Mouse (Mus musculus): ENCODE results near the gene Oaz1. TPM values are rescaled to one million over a fixed set of nuclear protein-coding genes. Genes with fewer than 3 reads are reported as not detected.

Gene Oaz1
- polyA plus RNA-seq, 1 experiment = 1,045 TPM

GRCm38 (mm10) chr10:80804340-80804739 is 22.1 kb upstream of the Oaz1 start:
- no peak for DNase-seq
- Histone ChIP-seq H3K27me3 (replicated peaks; ENCODE audit: control insufficient read depth, insufficient read depth, low read length) (no peaks in the 10 kb centered on the region), H3K4me3 (ENCODE audit: insufficient read depth, low read depth, low read length) (no peak overlapping the region), H3K27ac (ENCODE audit: insufficient read depth, low read depth, low read length) (no peak overlapping the region), H3K4me1 (ENCODE audit: control insufficient read depth, insufficient read depth, low read length) (peaks cover 10% of the 10 kb centered on the region; the same call in 1 of the 2 replicates), H3K36me3 (ENCODE audit: control insufficient read depth, insufficient read depth, low read length) (no peaks in the 10 kb centered on the region)
- 97% methylated on average over 2 of the region's 2 CpGs for WGBS
- TF ChIP-seq CTCF (conservative IDR thresholded peaks at IDR 0.05; ENCODE audit: insufficient read depth, insufficient read length, low read depth, low read length) = no peak
- TF ChIP-seq POLR2A (IDR thresholded peaks at IDR 0.05; ENCODE audit: low read depth, low read length) = no peak

GRCm38 (mm10) chr10:80804916-80805315 is 21.5 kb upstream of the Oaz1 start, which contains the start of gene Amh:
TSS of gene Amh (plus strand) at chr10:80805243.
- no peak within 1 kb of the TSS for H3K27ac ChIP-seq (ENCODE audit: insufficient read depth, low read depth, low read length)
- no peak for DNase-seq
- no peak within 1 kb of the TSS for H3K4me3 ChIP-seq (ENCODE audit: insufficient read depth, low read depth, low read length)
- H3K36me3 ChIP-seq (ENCODE audit: control insufficient read depth, insufficient read depth, low read length) = no peaks in the 10 kb centered on the region
- no peaks in the 10 kb centered on the region for H3K27me3 ChIP-seq (replicated peaks; ENCODE audit: control insufficient read depth, insufficient read depth, low read length)
- 76% methylated on average over 6 of the region's 6 CpGs for WGBS
- no peak for TF ChIP-seq POLR2A (IDR thresholded peaks at IDR 0.05; ENCODE audit: low read depth, low read length)
- no peak for TF ChIP-seq CTCF (conservative IDR thresholded peaks at IDR 0.05; ENCODE audit: insufficient read depth, insufficient read length, low read depth, low read length)
- H3K4me1 ChIP-seq (ENCODE audit: control insufficient read depth, insufficient read depth, low read length) = peaks cover 6% of the 10 kb centered on the region; the same call in 1 of the 2 replicates

GRCm38 (mm10) chr10:80805322-80805721 is 21.1 kb upstream of the Oaz1 start:
- H3K4me1 ChIP-seq (ENCODE audit: control insufficient read depth, insufficient read depth, low read length) = peaks cover 6% of the 10 kb centered on the region; the same call in 1 of the 2 replicates
- no peak overlapping the region for H3K27ac ChIP-seq (ENCODE audit: insufficient read depth, low read depth, low read length)
- no peak overlapping the region for H3K4me3 ChIP-seq (ENCODE audit: insufficient read depth, low read depth, low read length)
- DNase-seq = no peak
- WGBS = 87% methylated on average over 5 of the region's 5 CpGs
- no peaks in the 10 kb centered on the region for H3K36me3 ChIP-seq (ENCODE audit: control insufficient read depth, insufficient read depth, low read length)
- no peak for TF ChIP-seq CTCF (conservative IDR thresholded peaks at IDR 0.05; ENCODE audit: insufficient read depth, insufficient read length, low read depth, low read length)
- no peak for TF ChIP-seq POLR2A (IDR thresholded peaks at IDR 0.05; ENCODE audit: low read depth, low read length)
- H3K27me3 ChIP-seq (replicated peaks; ENCODE audit: control insufficient read depth, insufficient read depth, low read length) = no peaks in the 10 kb centered on the region

- H3K4me1 ChIP-seq (ENCODE audit: control insufficient read depth, insufficient read depth, low read length) = peaks cover 6% of the 10 kb centered on the region; the same call in 1 of the 2 replicates
- H3K36me3 ChIP-seq (ENCODE audit: control insufficient read depth, insufficient read depth, low read length) = no peaks in the 10 kb centered on the region
- H3K27ac ChIP-seq (ENCODE audit: insufficient read depth, low read depth, low read length) = no peak overlapping the region
- H3K4me3 ChIP-seq (ENCODE audit: insufficient read depth, low read depth, low read length) = no peak overlapping the region
- H3K27me3 ChIP-seq (replicated peaks; ENCODE audit: control insufficient read depth, insufficient read depth, low read length) = no peaks in the 10 kb centered on the region
- peak; percentile 69 for DNase-seq
- peak; percentile 67 for TF ChIP-seq CTCF (conservative IDR thresholded peaks at IDR 0.05; ENCODE audit: insufficient read depth, insufficient read length, low read depth, low read length)
- TF ChIP-seq POLR2A (IDR thresholded peaks at IDR 0.05; ENCODE audit: low read depth, low read length) = no peak
- WGBS = 21% methylated on average over 3 of the region's 3 CpGs
Observed at GRCm38 (mm10) chr10:80805925-80806324, 20.5 kb upstream of the Oaz1 start.

GRCm38 (mm10) chr10:80806341-80807056 is 20.0 kb upstream of the Oaz1 start:
- Histone ChIP-seq H3K36me3 (ENCODE audit: control insufficient read depth, insufficient read depth, low read length) (no peaks in the 10 kb centered on the region), H3K27me3 (replicated peaks; ENCODE audit: control insufficient read depth, insufficient read depth, low read length) (no peaks in the 10 kb centered on the region), H3K4me1 (ENCODE audit: control insufficient read depth, insufficient read depth, low read length) (peaks cover 6% of the 10 kb centered on the region; the same call in 1 of the 2 replicates), H3K4me3 (ENCODE audit: insufficient read depth, low read depth, low read length) (peak overlapping the region; percentile 49), H3K27ac (ENCODE audit: insufficient read depth, low read depth, low read length) (no peak overlapping the region)
- WGBS = 54% methylated on average over 34 of the region's 34 CpGs
- TF ChIP-seq POLR2A (IDR thresholded peaks at IDR 0.05; ENCODE audit: low read depth, low read length) = no peak
- TF ChIP-seq CTCF (conservative IDR thresholded peaks at IDR 0.05; ENCODE audit: insufficient read depth, insufficient read length, low read depth, low read length) = no peak
- no peak for DNase-seq

- DNase-seq = peak; percentile 81
- Histone ChIP-seq H3K36me3 (ENCODE audit: control insufficient read depth, insufficient read depth, low read length) (no peaks in the 10 kb centered on the region), H3K4me3 (ENCODE audit: insufficient read depth, low read depth, low read length) (peak overlapping the region; percentile 49), H3K27me3 (replicated peaks; ENCODE audit: control insufficient read depth, insufficient read depth, low read length) (no peaks in the 10 kb centered on the region), H3K27ac (ENCODE audit: insufficient read depth, low read depth, low read length) (no peak overlapping the region), H3K4me1 (ENCODE audit: control insufficient read depth, insufficient read depth, low read length) (peaks cover 6% of the 10 kb centered on the region; the same call in 1 of the 2 replicates)
- 1% methylated on average over 58 of the region's 58 CpGs for WGBS
- TF ChIP-seq CTCF (conservative IDR thresholded peaks at IDR 0.05; ENCODE audit: insufficient read depth, insufficient read length, low read depth, low read length) = no peak
- TF ChIP-seq POLR2A (IDR thresholded peaks at IDR 0.05; ENCODE audit: low read depth, low read length) = peak; percentile 11
Observed at GRCm38 (mm10) chr10:80807057-80807627, 19.3 kb upstream of the Oaz1 start.
